Mouse (Mus musculus): Measurements from ENCODE around the gene Skint11.
"Not testable (repeated sequence)": the region's sequence is repeated elsewhere in the genome, so short reads cannot be mapped to it uniquely, and the experiment has no call there.

The Skint11 gene

DNA sequence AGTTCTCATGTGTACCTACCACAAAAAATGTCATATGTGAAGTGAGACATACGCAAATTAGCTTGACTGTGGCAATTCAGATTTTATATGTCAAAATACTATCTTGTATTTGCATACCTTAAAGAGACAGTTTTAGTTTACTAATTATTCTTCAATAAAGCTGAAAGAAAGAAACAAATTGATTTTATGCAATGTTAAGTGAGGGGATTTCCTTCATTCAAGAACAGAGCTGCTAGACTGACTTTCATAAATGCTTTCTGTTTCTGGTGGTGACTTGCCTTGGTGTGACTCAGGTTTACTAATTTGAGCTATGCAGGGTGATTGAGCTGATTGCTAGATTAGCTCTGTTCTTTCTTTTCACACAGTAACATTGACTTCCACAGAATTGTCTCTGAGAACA lies at the start of gene Skint11:
TSS of gene Skint11 (plus strand) at position 301 of the 400 bp plus-strand sequence.
- no peak for DNase-seq (ENCODE audit: low read depth, low spot score)

DNA sequence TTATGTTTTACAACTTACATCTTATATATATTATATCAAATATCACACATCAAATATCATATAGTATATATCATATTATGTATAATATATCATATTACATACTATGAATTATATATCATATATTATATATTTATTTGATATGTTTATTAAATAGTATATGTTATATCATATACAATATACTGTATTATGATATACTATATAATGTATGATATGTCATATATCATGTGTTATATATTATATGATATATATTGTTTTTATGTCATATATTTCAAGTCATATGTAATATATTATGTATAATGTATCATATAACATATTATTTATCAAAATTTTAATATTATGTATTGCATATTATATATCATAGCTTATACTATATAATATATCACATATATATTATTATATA lies 2.0 kb upstream of the Skint11 start:
- DNase-seq (ENCODE audit: low read depth, low spot score) = no peak

DNA sequence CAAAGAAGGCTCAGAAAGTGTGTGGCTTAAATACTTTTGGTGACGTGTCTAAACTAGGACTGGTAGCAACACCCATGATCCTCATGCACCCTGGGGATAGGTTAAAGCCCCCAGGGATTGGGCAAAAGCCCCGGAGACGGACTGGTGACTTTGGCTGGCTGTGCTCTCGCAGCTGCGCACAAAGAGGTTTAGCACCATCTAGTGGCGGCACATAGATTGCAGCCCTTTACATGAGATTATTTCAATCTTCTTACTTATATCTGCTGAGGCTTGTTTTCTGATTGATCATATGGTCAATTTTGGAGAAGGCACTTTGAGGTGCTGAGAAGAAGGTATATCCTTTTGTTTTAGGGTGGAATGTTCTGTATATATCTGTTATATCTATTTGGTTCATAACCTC lies 9.7 kb downstream of the Skint11 start:
- DNase-seq (ENCODE audit: low read depth, low spot score) = not testable (repeated sequence)

DNA sequence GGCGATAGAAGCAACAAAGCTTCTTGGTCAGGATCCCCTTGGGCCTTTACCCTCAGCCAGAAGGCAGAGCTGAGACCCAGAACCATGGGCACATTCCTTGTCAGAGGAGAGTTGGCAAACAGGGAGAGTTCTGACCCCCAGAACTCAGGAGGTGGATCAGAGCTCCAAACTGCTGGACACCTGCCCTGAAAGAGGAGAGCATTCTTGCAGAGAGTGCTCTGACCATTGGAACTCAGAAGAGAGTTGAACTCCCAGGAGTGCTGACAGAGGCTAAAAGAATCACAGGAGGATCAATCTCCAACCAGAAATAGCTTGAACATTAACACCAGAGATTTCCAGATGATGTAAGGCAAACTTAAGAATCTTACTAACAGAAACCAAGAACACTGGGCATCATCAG lies 93.7 kb downstream of the Skint11 start:
- not testable (repeated sequence) for DNase-seq (ENCODE audit: low read depth, low spot score)
